Mouse (Mus musculus): Measurements from ENCODE around the gene Gm13030. TPM values are rescaled to one million over a fixed set of nuclear protein-coding genes. Genes with fewer than 3 reads are reported as not detected.
A peak's percentile ranks its signal among the peaks of the same experiment; 100 is the strongest.

Gene Gm13030
- polyA plus RNA-seq, 1 experiment from 2014 or later: not detected

- no peak overlapping the region for H3K4me2 ChIP-seq
- H3K36me3 ChIP-seq: no peaks in the 10 kb centered on the region
- no peaks in the 10 kb centered on the region for H3K4me1 ChIP-seq (replicated peaks)
- 60% methylated on average over 6 of the region's 6 CpGs for WGBS
- H3K4me3 ChIP-seq: no peak overlapping the region
- H3K27ac ChIP-seq: no peak overlapping the region
- no peak for ATAC-seq (replicated peaks; ENCODE audit: insufficient number of reproducible peaks, insufficient read depth, low FRiP score, low read depth)
- H3K27me3 ChIP-seq: peaks cover 14% of the 10 kb centered on the region; the same call in 1 of the 2 replicates
- no peak overlapping the region for H3K9ac ChIP-seq
- H3K9me3 ChIP-seq (replicated peaks): no peaks in the 10 kb centered on the region
These were observed 7.8 kb downstream of the Gm13030 start for GRCm38 (mm10) chr4:138865991-138866390.

GRCm38 (mm10) chr4:138865092-138865491 lies 8.7 kb downstream of the Gm13030 start:
- ATAC-seq (replicated peaks; ENCODE audit: insufficient number of reproducible peaks, insufficient read depth, low FRiP score, low read depth): no peak
- WGBS: 43% methylated on average over 5 of the region's 5 CpGs
- H3K4me2 ChIP-seq: no peak overlapping the region
- no peak overlapping the region for H3K4me3 ChIP-seq
- H3K9me3 ChIP-seq (replicated peaks): no peaks in the 10 kb centered on the region
- no peaks in the 10 kb centered on the region for H3K36me3 ChIP-seq
- no peak overlapping the region for H3K9ac ChIP-seq
- no peak overlapping the region for H3K27ac ChIP-seq
- H3K4me1 ChIP-seq (replicated peaks): peaks cover under 1% of the 10 kb centered on the region; the same call in 1 of the 2 replicates
- H3K27me3 ChIP-seq: peaks cover 14% of the 10 kb centered on the region; the same call in 1 of the 2 replicates

DNA sequence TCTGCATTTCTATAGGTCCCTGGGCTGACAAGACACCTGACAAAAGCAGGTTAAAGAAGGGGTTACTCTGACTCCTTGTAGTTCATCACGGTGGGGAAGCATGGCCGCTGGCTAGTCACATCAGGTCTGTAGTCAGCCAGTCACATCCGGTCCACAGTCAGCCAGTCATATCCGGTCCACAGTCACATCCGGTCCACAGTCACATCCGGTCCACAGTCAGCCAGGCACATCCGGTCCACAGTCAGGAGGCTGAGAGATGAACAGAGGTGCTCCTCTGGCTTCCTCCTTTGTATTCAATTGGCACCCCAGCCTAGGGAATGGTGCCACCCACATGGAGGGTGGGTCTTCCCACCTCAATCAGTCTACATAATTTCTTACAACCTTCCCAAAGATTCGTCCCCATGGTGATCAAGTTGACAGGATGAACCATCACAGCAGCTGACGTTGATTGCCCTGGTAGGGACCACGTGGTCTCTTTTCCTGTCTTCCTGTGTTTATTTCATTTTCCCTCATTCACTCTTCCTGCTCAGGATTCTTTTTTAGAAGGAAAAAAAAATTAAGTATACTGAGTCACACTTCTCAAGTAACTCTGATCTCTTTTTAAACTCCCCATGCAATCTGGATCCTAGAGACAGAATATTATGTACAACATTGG lies 10.3 kb downstream of the Gm13030 start, which contains the start of gene Pla2g5:
Gene Pla2g5, minus strand, starts transcription at position 139 of the 655 bp plus-strand sequence.
- H3K9me3 ChIP-seq (replicated peaks): no peaks in the 10 kb centered on the region
- H3K9ac ChIP-seq: no peak within 1 kb of the TSS
- H3K27me3 ChIP-seq: peaks cover 23% of the 10 kb centered on the region; the same call in 1 of the 2 replicates
- ATAC-seq (replicated peaks; ENCODE audit: insufficient number of reproducible peaks, insufficient read depth, low FRiP score, low read depth): no peak
- no peak within 1 kb of the TSS for H3K4me2 ChIP-seq
- WGBS: 63% methylated on average over 10 of the region's 10 CpGs
- H3K27ac ChIP-seq: no peak within 1 kb of the TSS
- no peaks in the 10 kb centered on the region for H3K36me3 ChIP-seq
- H3K4me3 ChIP-seq: no peak within 1 kb of the TSS
- H3K4me1 ChIP-seq (replicated peaks): peaks cover 9% of the 10 kb centered on the region; the same call in 1 of the 2 replicates

DNA sequence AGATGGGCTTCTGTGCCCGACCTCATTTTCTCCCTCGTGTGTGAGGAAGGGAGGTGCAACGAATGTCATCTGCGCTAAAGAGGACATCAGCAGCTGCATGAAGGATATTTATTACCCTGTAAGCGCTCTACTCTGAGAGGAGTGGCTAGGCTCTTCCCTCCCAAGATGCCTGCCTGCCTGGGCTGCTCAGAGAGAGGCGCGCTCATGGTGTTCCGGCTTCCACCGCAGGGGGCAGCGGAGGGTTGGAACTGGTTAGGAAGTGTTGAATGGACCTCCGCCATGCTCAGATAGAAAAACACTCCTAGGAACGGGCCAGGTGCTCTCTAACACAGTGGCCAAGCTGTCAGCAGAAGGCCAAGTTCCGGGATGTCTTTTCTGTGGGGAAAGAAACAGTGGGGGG lies 14.0 kb downstream of the Gm13030 start:
- Histone ChIP-seq H3K27ac (no peak overlapping the region), H3K9me3 (replicated peaks) (no peaks in the 10 kb centered on the region), H3K27me3 (peaks cover 21% of the 10 kb centered on the region; the same call in 1 of the 2 replicates), H3K4me2 (peak overlapping the region; percentile 48), H3K36me3 (no peaks in the 10 kb centered on the region), H3K4me1 (replicated peaks) (peaks cover 9% of the 10 kb centered on the region; the same call in 1 of the 2 replicates), H3K4me3 (no peak overlapping the region), H3K9ac (no peak overlapping the region)
- WGBS: 7% methylated on average over 13 of the region's 13 CpGs
- no peak; the same call in 1 of the 2 replicates for ATAC-seq (replicated peaks; ENCODE audit: insufficient number of reproducible peaks, insufficient read depth, low FRiP score, low read depth)

- ATAC-seq (replicated peaks; ENCODE audit: insufficient number of reproducible peaks, insufficient read depth, low FRiP score, low read depth): no peak
- no peak overlapping the region for H3K9ac ChIP-seq
- H3K27ac ChIP-seq: no peak overlapping the region
- H3K36me3 ChIP-seq: no peaks in the 10 kb centered on the region
- peak overlapping the region; percentile 48 for H3K4me2 ChIP-seq
- H3K4me1 ChIP-seq (replicated peaks): peaks cover 9% of the 10 kb centered on the region; the same call in 1 of the 2 replicates
- H3K9me3 ChIP-seq (replicated peaks): no peaks in the 10 kb centered on the region
- H3K4me3 ChIP-seq: no peak overlapping the region
- 21% methylated on average over 9 of the region's 9 CpGs for WGBS
- peaks cover 18% of the 10 kb centered on the region; the same call in 1 of the 2 replicates for H3K27me3 ChIP-seq
These were observed 14.5 kb downstream of the Gm13030 start for GRCm38 (mm10) chr4:138859245-138859644.

- no peak overlapping the region for H3K4me2 ChIP-seq
- no peak overlapping the region for H3K9ac ChIP-seq
- H3K4me1 ChIP-seq (replicated peaks): peaks cover 9% of the 10 kb centered on the region; the same call in 1 of the 2 replicates
- H3K27ac ChIP-seq: no peak overlapping the region
- ATAC-seq (replicated peaks; ENCODE audit: insufficient number of reproducible peaks, insufficient read depth, low FRiP score, low read depth): no peak
- no peaks in the 10 kb centered on the region for H3K36me3 ChIP-seq
- WGBS: 70% methylated on average over 15 of the region's 15 CpGs
- no peak overlapping the region for H3K4me3 ChIP-seq
- H3K9me3 ChIP-seq (replicated peaks): no peaks in the 10 kb centered on the region
- H3K27me3 ChIP-seq: peaks cover 18% of the 10 kb centered on the region; the same call in 1 of the 2 replicates
These were observed 15.3 kb downstream of the Gm13030 start for GRCm38 (mm10) chr4:138858446-138858845.

DNA sequence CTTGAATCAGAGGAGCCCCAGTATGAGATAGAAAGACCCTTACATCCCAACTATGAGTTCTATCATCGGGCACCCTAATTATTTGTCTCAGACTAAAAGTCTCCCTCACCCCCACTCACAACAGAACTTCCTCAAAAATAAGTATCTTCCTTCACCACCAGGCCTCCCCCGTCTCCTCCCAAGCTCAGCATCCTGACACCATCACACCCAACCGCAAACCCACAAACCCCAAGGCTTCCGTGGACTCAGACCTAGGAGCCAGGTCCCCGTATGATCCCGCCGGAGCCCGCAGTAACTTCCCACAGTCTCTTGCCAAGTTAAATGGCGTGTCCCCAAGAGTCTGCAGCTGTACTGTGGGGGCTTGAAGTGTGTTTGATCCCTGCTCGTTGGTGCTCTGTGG lies 16.2 kb downstream of the Gm13030 start:
- peaks cover 9% of the 10 kb centered on the region; the same call in 1 of the 2 replicates for H3K4me1 ChIP-seq (replicated peaks)
- no peaks in the 10 kb centered on the region for H3K9me3 ChIP-seq (replicated peaks)
- H3K27me3 ChIP-seq: peaks cover 18% of the 10 kb centered on the region; the same call in 1 of the 2 replicates
- H3K9ac ChIP-seq: no peak overlapping the region
- no peak overlapping the region for H3K4me2 ChIP-seq
- WGBS: 75% methylated on average over 10 of the region's 10 CpGs
- H3K4me3 ChIP-seq: no peak overlapping the region
- no peak overlapping the region for H3K27ac ChIP-seq
- no peak for ATAC-seq (replicated peaks; ENCODE audit: insufficient number of reproducible peaks, insufficient read depth, low FRiP score, low read depth)
- H3K36me3 ChIP-seq: no peaks in the 10 kb centered on the region

GRCm38 (mm10) chr4:138856491-138856890 lies 17.3 kb downstream of the Gm13030 start:
- Histone ChIP-seq H3K9ac (no peak overlapping the region), H3K36me3 (no peaks in the 10 kb centered on the region), H3K4me1 (replicated peaks) (peaks cover 9% of the 10 kb centered on the region; the same call in 1 of the 2 replicates), H3K4me3 (no peak overlapping the region), H3K27ac (no peak overlapping the region), H3K9me3 (replicated peaks) (no peaks in the 10 kb centered on the region), H3K27me3 (peaks cover 18% of the 10 kb centered on the region; the same call in 1 of the 2 replicates), H3K4me2 (no peak overlapping the region)
- ATAC-seq (replicated peaks; ENCODE audit: insufficient number of reproducible peaks, insufficient read depth, low FRiP score, low read depth): no peak
- WGBS: 33% methylated on average over 7 of the region's 7 CpGs

DNA sequence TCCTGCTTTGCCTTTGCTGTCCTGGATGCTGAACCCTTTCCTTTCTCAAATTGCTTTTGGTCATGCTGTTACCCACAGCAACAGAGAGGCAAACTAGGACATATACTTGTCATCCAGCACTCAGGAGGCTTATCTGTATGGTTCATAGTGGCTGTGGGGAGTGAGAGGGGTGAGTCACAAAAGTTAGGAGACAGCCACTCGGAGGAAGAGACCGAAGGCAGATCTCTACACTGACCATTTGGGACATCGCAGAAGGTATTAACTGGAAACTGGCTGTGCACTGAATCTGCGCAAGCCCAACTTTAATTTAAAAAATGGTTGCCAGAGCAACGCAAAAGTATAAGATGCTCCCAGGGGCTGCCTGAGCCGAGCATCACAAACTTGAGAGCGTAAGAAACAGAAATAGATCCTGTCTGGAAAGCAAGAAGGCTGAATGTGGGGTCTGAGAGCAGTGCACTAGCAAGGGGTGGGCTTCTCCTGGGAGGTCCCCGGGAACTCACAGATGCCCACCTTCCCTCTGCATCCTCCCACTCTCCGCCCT lies 18.6 kb downstream of the Gm13030 start:
- WGBS: 77% methylated on average over 9 of the region's 9 CpGs
- no peaks in the 10 kb centered on the region for H3K36me3 ChIP-seq
- peaks cover 9% of the 10 kb centered on the region; the same call in 1 of the 2 replicates for H3K4me1 ChIP-seq (replicated peaks)
- H3K9ac ChIP-seq: no peak overlapping the region
- H3K4me3 ChIP-seq: no peak overlapping the region
- no peak for ATAC-seq (replicated peaks; ENCODE audit: insufficient number of reproducible peaks, insufficient read depth, low FRiP score, low read depth)
- no peaks in the 10 kb centered on the region for H3K9me3 ChIP-seq (replicated peaks)
- H3K27me3 ChIP-seq: peaks cover 28% of the 10 kb centered on the region; the same call in 1 of the 2 replicates
- no peak overlapping the region for H3K27ac ChIP-seq
- no peak overlapping the region for H3K4me2 ChIP-seq

DNA sequence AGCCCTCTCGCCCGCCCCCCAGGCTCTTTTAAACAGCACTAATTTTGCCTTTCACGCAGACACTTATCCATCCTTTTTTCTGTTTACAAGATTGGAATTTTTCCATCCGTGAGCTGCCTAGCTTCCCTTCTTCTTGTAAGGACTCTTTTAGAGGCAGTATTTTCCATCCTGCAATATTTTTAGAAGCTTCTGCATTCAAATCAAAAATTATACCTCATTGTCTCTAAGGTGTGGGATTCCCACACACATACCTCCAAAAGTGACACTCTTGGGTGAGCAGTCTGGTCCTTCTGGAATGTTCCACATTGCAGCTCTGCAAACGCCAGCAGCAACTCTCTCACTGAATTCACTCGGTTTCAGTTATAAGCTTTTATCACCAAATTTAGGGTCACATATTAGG lies 20.8 kb downstream of the Gm13030 start:
- Histone ChIP-seq H3K4me1 (replicated peaks) (no peaks in the 10 kb centered on the region), H3K9me3 (replicated peaks) (no peaks in the 10 kb centered on the region), H3K4me2 (no peak overlapping the region), H3K4me3 (no peak overlapping the region), H3K9ac (no peak overlapping the region), H3K27me3 (0 out of 2 replicates have a peak, but pooled peaks cover 19% of the 10 kb centered on the region), H3K27ac (no peak overlapping the region), H3K36me3 (no peaks in the 10 kb centered on the region)
- ATAC-seq (replicated peaks; ENCODE audit: insufficient number of reproducible peaks, insufficient read depth, low FRiP score, low read depth): no peak
- 66% methylated on average over 6 of the region's 6 CpGs for WGBS

- 5% methylated on average over 4 of the region's 4 CpGs for WGBS
- Histone ChIP-seq H3K36me3 (no peaks in the 10 kb centered on the region), H3K27ac (no peak overlapping the region), H3K4me2 (no peak overlapping the region), H3K27me3 (0 out of 2 replicates have a peak, but pooled peaks cover 19% of the 10 kb centered on the region), H3K9ac (no peak overlapping the region), H3K4me1 (replicated peaks) (no peaks in the 10 kb centered on the region), H3K9me3 (replicated peaks) (no peaks in the 10 kb centered on the region), H3K4me3 (no peak overlapping the region)
- no peak for ATAC-seq (replicated peaks; ENCODE audit: insufficient number of reproducible peaks, insufficient read depth, low FRiP score, low read depth)
These were observed 22.3 kb downstream of the Gm13030 start for GRCm38 (mm10) chr4:138851463-138851862.
